In the genomic region with DNA sequence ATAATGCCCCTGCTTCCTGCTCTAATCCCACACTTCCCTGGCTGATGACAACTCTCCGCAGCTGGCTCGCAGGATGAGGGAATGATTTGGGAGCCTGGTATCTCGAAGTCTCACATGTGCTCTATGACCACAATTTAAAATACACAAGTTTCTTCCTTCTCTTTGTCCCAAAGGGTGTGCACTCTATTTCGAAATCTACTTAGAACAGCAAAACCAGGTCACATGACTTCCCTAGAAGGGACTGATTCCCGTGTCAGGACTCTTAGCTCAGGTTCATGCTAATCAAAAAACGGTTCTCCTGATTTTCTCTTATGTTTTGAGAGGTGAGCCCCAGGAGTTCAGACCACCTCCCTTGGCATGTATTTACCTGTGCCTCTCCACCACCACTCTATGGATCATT, we compare ENCODE assay signal across 24 mouse cellular contexts. TPM values are rescaled to one million over a fixed set of nuclear protein-coding genes. Genes with fewer than 3 reads are reported as not detected.
A peak's percentile ranks its signal among the peaks of the same experiment; 100 is the strongest.
DNase-seq lines count a peak whose midpoint lies in the region; ATAC-seq and TF ChIP-seq lines count a peak whose summit lies in the region.
"Had no signal": no experiment of that assay in that cellular context is flagged by ENCODE, and none has a peak within 500 bp of the region (broad histone marks: within the 10 kb centered on the region; RNA-seq: fewer than 3 reads in every experiment).

No protein-coding gene starts in this region.

- no peak overlapping the region for H3K4me3 ChIP-seq in embryonic facial prominence, embryonic 14.5 days (ENCODE audit: low read depth, low read length)
- H3K4me3 ChIP-seq in embryonic facial prominence, embryonic 10.5 days: no peak overlapping the region
- H3K4me3 ChIP-seq in liver, adult 2 months (ENCODE audit: insufficient read depth, low read depth, low read length): no peak overlapping the region
- H3K4me3 ChIP-seq in liver, embryonic 11.5 days (ENCODE audit: low read depth, low read length): no peak overlapping the region
- no peak overlapping the region for H3K4me3 ChIP-seq in midbrain, postnatal 0 days (ENCODE audit: low read depth, low read length)
- H3K4me3 ChIP-seq: embryonic facial prominence, embryonic 13.5 days; forebrain, embryonic 10.5 days; forebrain, embryonic 13.5 days; hindbrain, embryonic 12.5 days had no signal

- peak; percentile 13 for DNase-seq in embryonic facial prominence, embryonic 14.5 days (ENCODE audit: low spot score)
- DNase-seq in embryonic facial prominence, embryonic 10.5 days (ENCODE audit: low spot score): no peak
- peak; percentile 15 for DNase-seq in liver, adult 2 months (ENCODE audit: extremely low read depth, low read depth, low spot score)
- DNase-seq in liver, embryonic 11.5 days (ENCODE audit: low spot score): no peak
- DNase-seq in midbrain, postnatal 0 days (ENCODE audit: low spot score): no peak
- no peak for DNase-seq in urinary bladder, adult 2 months (ENCODE audit: low spot score)
- DNase-seq: adrenal gland, postnatal 10 days; adrenal gland, postnatal 36 days; B cell, adult 2 months; cerebellum, adult 18-20 months; cerebellum, adult 9-10 months; cerebellum, postnatal 14 days; gastrocnemius, postnatal 14 days had no signal

- no peak overlapping the region for H3K27ac ChIP-seq in embryonic facial prominence, embryonic 14.5 days (replicated peaks; ENCODE audit: low read depth, low read length)
- H3K27ac ChIP-seq in embryonic facial prominence, embryonic 10.5 days (replicated peaks): no peak overlapping the region
- H3K27ac ChIP-seq in liver, adult 2 months (replicated peaks; ENCODE audit: insufficient read depth, low read depth, low read length): no peak overlapping the region
- H3K27ac ChIP-seq in liver, embryonic 11.5 days (ENCODE audit: low read depth, low read length): no peak overlapping the region
- no peak overlapping the region for H3K27ac ChIP-seq in midbrain, postnatal 0 days (ENCODE audit: low read depth, low read length)
- H3K27ac ChIP-seq: embryonic facial prominence, embryonic 13.5 days; forebrain, embryonic 10.5 days; forebrain, embryonic 13.5 days; hindbrain, embryonic 12.5 days had no signal

- no peak for ATAC-seq in embryonic facial prominence, embryonic 14.5 days (ENCODE audit: low read depth)
- ATAC-seq in liver, embryonic 11.5 days (replicated peaks; ENCODE audit: low FRiP score): no peak
- peak; percentile 56 for ATAC-seq in granulocyte monocyte progenitor cell, adult 5-6 weeks (replicated peaks; ENCODE audit: poor library complexity, severe bottlenecking)
- no peak for ATAC-seq in midbrain, postnatal 0 days (ENCODE audit: low FRiP score)
- ATAC-seq: forebrain, embryonic 13.5 days; forebrain, embryonic 16.5 days; hindbrain, embryonic 16.5 days; Patski had no signal

- H3K27me3 ChIP-seq in embryonic facial prominence, embryonic 14.5 days (replicated peaks; ENCODE audit: control insufficient read depth, insufficient read depth, low read length): peaks cover 5% of the 10 kb centered on the region
- H3K27me3 ChIP-seq in embryonic facial prominence, embryonic 10.5 days (replicated peaks; ENCODE audit: low read depth, poor library complexity, severe bottlenecking): peaks cover 22% of the 10 kb centered on the region
- H3K27me3 ChIP-seq in liver, adult 2 months (ENCODE audit: control insufficient read depth, insufficient read depth, low read length): peaks cover 4% of the 10 kb centered on the region
- H3K27me3 ChIP-seq in liver, embryonic 11.5 days (replicated peaks; ENCODE audit: control insufficient read depth, insufficient read depth, low read length): peaks cover 11% of the 10 kb centered on the region
- no peaks in the 10 kb centered on the region for H3K27me3 ChIP-seq in midbrain, postnatal 0 days (ENCODE audit: insufficient read depth, low read length)
- H3K27me3 ChIP-seq: CH12.LX; forebrain, embryonic 13.5 days; Patski had no signal

- TF ChIP-seq CTCF in liver, adult 2 months (IDR thresholded peaks at IDR 0.05; ENCODE audit: low read depth, low read length): no peak
- no peak for TF ChIP-seq CTCF in midbrain, postnatal 0 days (IDR thresholded peaks at IDR 0.05)

- 44% methylated on average over 6 of the region's 6 CpGs for WGBS in embryonic facial prominence, embryonic 14.5 days
- 74% methylated on average over 6 of the region's 6 CpGs for WGBS in embryonic facial prominence, embryonic 10.5 days
- 48% methylated on average over 6 of the region's 6 CpGs for WGBS in liver, adult 2 months
- WGBS in liver, embryonic 11.5 days: 42% methylated on average over 6 of the region's 6 CpGs
- 67% methylated on average over 6 of the region's 6 CpGs for WGBS in midbrain, postnatal 0 days

- TF ChIP-seq POLR2A in liver, adult 2 months (IDR thresholded peaks at IDR 0.05; ENCODE audit: extremely low read depth, insufficient read depth, low read length): no peak

- peaks cover 4% of the 10 kb centered on the region; the same call in 1 of the 2 replicates for H3K4me1 ChIP-seq in embryonic facial prominence, embryonic 14.5 days (ENCODE audit: control insufficient read depth, insufficient read depth, low read length)
- H3K4me1 ChIP-seq in embryonic facial prominence, embryonic 10.5 days: peaks cover 11% of the 10 kb centered on the region
- no peaks in the 10 kb centered on the region for H3K4me1 ChIP-seq in liver, adult 2 months (ENCODE audit: control insufficient read depth, insufficient read depth, low read length)
- H3K4me1 ChIP-seq in liver, embryonic 11.5 days (replicated peaks; ENCODE audit: control insufficient read depth, insufficient read depth, low read length): no peaks in the 10 kb centered on the region; the same call in 1 of the 2 replicates
- H3K4me1 ChIP-seq in midbrain, postnatal 0 days (ENCODE audit: insufficient read depth, low read length): peaks cover 3% of the 10 kb centered on the region; the same call in 1 of the 2 replicates

- no peak overlapping the region for H3K9ac ChIP-seq in embryonic facial prominence, embryonic 14.5 days (ENCODE audit: low read depth, low read length)
- no peak overlapping the region for H3K9ac ChIP-seq in liver, adult 2 months (ENCODE audit: low read depth, low read length)
- no peak overlapping the region for H3K9ac ChIP-seq in liver, embryonic 11.5 days (ENCODE audit: low read depth, low read length)
- no peak overlapping the region for H3K9ac ChIP-seq in midbrain, postnatal 0 days (replicated peaks; ENCODE audit: low read length, poor library complexity, severe bottlenecking)
- H3K9ac ChIP-seq: embryonic facial prominence, embryonic 13.5 days; forebrain, embryonic 13.5 days; hindbrain, embryonic 12.5 days had no signal

- no peaks in the 10 kb centered on the region for H3K36me3 ChIP-seq in embryonic facial prominence, embryonic 14.5 days (ENCODE audit: control insufficient read depth, insufficient read depth, low read length)
- no peaks in the 10 kb centered on the region for H3K36me3 ChIP-seq in embryonic facial prominence, embryonic 10.5 days (replicated peaks)
- H3K36me3 ChIP-seq in liver, adult 2 months (ENCODE audit: control insufficient read depth, insufficient read depth, low read length): no peaks in the 10 kb centered on the region
- no peaks in the 10 kb centered on the region for H3K36me3 ChIP-seq in liver, embryonic 11.5 days (ENCODE audit: control insufficient read depth, insufficient read depth, low read length)
- H3K36me3 ChIP-seq in midbrain, postnatal 0 days (ENCODE audit: insufficient read depth, low read length): no peaks in the 10 kb centered on the region
- H3K36me3 ChIP-seq: embryonic facial prominence, embryonic 13.5 days; forebrain, embryonic 10.5 days; G1E; hindbrain, embryonic 12.5 days had no signal

- H3K9me3 ChIP-seq in embryonic facial prominence, embryonic 14.5 days (ENCODE audit: control insufficient read depth, low read length): no peaks in the 10 kb centered on the region
- H3K9me3 ChIP-seq in embryonic facial prominence, embryonic 10.5 days: no peaks in the 10 kb centered on the region
- H3K9me3 ChIP-seq in liver, embryonic 11.5 days (ENCODE audit: control insufficient read depth, low read length): no peaks in the 10 kb centered on the region
- H3K9me3 ChIP-seq in midbrain, postnatal 0 days (ENCODE audit: low read length): no peaks in the 10 kb centered on the region
- H3K9me3 ChIP-seq: embryonic facial prominence, embryonic 13.5 days; forebrain, embryonic 10.5 days; forebrain, embryonic 13.5 days; G1E; hindbrain, embryonic 12.5 days had no signal

- H3K79me2 ChIP-seq in liver, adult 2 months (ENCODE audit: control insufficient read depth, insufficient read depth, low read length): no peaks in the 10 kb centered on the region

- no peak overlapping the region for H3K4me2 ChIP-seq in embryonic facial prominence, embryonic 14.5 days (ENCODE audit: low read depth, low read length)
- H3K4me2 ChIP-seq in liver, embryonic 11.5 days: no peak overlapping the region
- H3K4me2 ChIP-seq in midbrain, postnatal 0 days (ENCODE audit: low read depth, low read length, poor library complexity, severe bottlenecking): no peak overlapping the region
- H3K4me2 ChIP-seq: embryonic facial prominence, embryonic 13.5 days; forebrain, embryonic 13.5 days; heart, embryonic 11.5 days; hindbrain, embryonic 12.5 days had no signal

RNA-seq across cellular contexts. Expression of gene Scn3b, which starts 5.1 kb away (rescaled TPM):
- polyA plus RNA-seq in embryonic facial prominence, embryonic 14.5 days (2014; fragmentation: Nextera tagmentation; extraction: Ambion mirVana): 34.7 and 42.9 TPM in 2 replicates
- polyA plus RNA-seq in embryonic facial prominence, embryonic 10.5 days (2016; fragmentation: Nextera tagmentation; extraction: Ambion mirVana): 2.2 and 2.7 TPM in 2 replicates
- 0.09 and 0.13 TPM in 2 replicates for total RNA-seq in liver, adult 2 months (2014; rRNA removed)
- polyA plus RNA-seq in liver, adult 2 months (2012; rRNA removed): 0.02 TPM in 1 of 2 replicates, not detected in the other
- polyA plus RNA-seq in liver, embryonic 11.5 days (2014; fragmentation: Nextera tagmentation; extraction: Ambion mirVana): 0.08 and 0.22 TPM in 2 replicates
- total RNA-seq in granulocyte monocyte progenitor cell, adult 5-6 weeks (2014; fragmentation: Nextera tagmentation): 2.6 TPM in 1 of 2 replicates, not detected in the other
- not detected in 2 replicates for total RNA-seq in granulocyte monocyte progenitor cell, adult 5-6 weeks (2017)
- 235 and 257 TPM in 2 replicates for total RNA-seq in midbrain, postnatal 0 days (2014; rRNA removed)
- 157 and 158 TPM in 2 replicates for polyA plus RNA-seq in midbrain, postnatal 0 days (2015; fragmentation: Nextera tagmentation; extraction: Ambion mirVana)
- 1.4 and 2.0 TPM in 2 replicates for polyA plus RNA-seq in urinary bladder, adult 2 months (2012; rRNA removed)
- polyA plus RNA-seq: G1E had no signal

Comparison
In these comparisons a context has a peak if more than half of its experiments do, and no peak if none do; other contexts are left out.
1. DNase-seq: peak in embryonic facial prominence, embryonic 14.5 days (single experiment) and liver, adult 2 months (single experiment); none in embryonic facial prominence, embryonic 10.5 days (single experiment), liver, embryonic 11.5 days (single experiment), midbrain, postnatal 0 days (single experiment) and urinary bladder, adult 2 months (single experiment).